Mouse (Mus musculus) lung, embryonic 16.5 days (tissue): ENCODE data around the gene Llgl1. TPM values are rescaled to one million over a fixed set of nuclear protein-coding genes. Genes with fewer than 3 reads are reported as not detected.

Source experiments
- ATAC-seq: fragments of 200-750 bp; cut with Nextera tagmentation; 2 replicates; pipeline ENCODE4 v1.8.0; 2017; ENCODE audit warnings: low read depth, mild to moderate bottlenecking, moderate library complexity
- H3K27ac ChIP-seq: fragments of 300-500 bp; sonication (generic); 2 replicates; pipeline ENCODE4 v1.5.1; 2014; ENCODE audit warnings: mild to moderate bottlenecking, control low read depth, low read length
- H3K27me3 ChIP-seq: fragments of 300-500 bp; sonication (generic); 2 replicates; pipeline ENCODE4 v1.6.1; 2014; ENCODE audit warnings: low read depth, low read length, mixed read lengths; ENCODE audit not compliant: control insufficient read depth, insufficient read depth
- H3K36me3 ChIP-seq: fragments of 300-500 bp; sonication (generic); 2 replicates; pipeline ENCODE4 v1.6.1; 2014; ENCODE audit warnings: low read length; ENCODE audit not compliant: control insufficient read depth, insufficient read depth
- H3K4me1 ChIP-seq: fragments of 300-500 bp; sonication (generic); replicated peaks from 2 replicates; pipeline ENCODE4 v1.6.1; 2014; ENCODE audit warnings: low read length, mixed read lengths; ENCODE audit not compliant: control insufficient read depth, insufficient read depth
- H3K4me2 ChIP-seq: fragments of 300-500 bp; sonication (generic); 2 replicates; pipeline ENCODE4 v1.6.1; 2014; ENCODE audit warnings: low read depth, low read length, control low read depth
- H3K4me3 ChIP-seq: fragments of 300-500 bp; sonication (generic); 2 replicates; pipeline ENCODE4 v1.5.1; 2014; ENCODE audit warnings: mild to moderate bottlenecking, low read length, control low read depth
- H3K9ac ChIP-seq: fragments of 300-500 bp; sonication (generic); 2 replicates; pipeline ENCODE4 v1.6.1; 2014; ENCODE audit warnings: low read length, control low read depth
- H3K9me3 ChIP-seq: fragments of 300-500 bp; sonication (generic); 2 replicates; pipeline ENCODE4 v1.6.1; 2016; ENCODE audit warnings: low read length; ENCODE audit not compliant: control insufficient read depth
- WGBS: fragments of 180-500 bp; shearing (Covaris S2); extraction: QIAGEN DNeasy Blood & Tissue Kit; methylation state at CpG from one replicate; pipeline ENCODE4 v1.1.7; 2014; 5-methylcytosine and 5-hydroxymethylcytosine counted together
- polyA plus RNA-seq: library from polyadenylated mRNA; unstranded; fragments of >200 nt; fragmentation: Nextera tagmentation; extraction: Ambion mirVana; gene quantifications from 2 replicates; pipeline ENCODE4 v1.2.1, GENCODE M21; 2015

The Llgl1 gene
- polyA plus RNA-seq = 51.3 TPM in 2 replicates

GRCm38 (mm10) chr11:60699524-60700075, at the start of gene Llgl1:
Llgl1 (plus strand) TSS chr11:60699723.
- Histone ChIP-seq H3K9ac (peak within 1 kb of the TSS; percentile 84), H3K36me3 (no peaks in the 10 kb centered on the region), H3K4me1 (peaks cover 19% of the 10 kb centered on the region), H3K9me3 (no peaks in the 10 kb centered on the region), H3K4me3 (peak within 1 kb of the TSS; percentile 72), H3K27ac (peak within 1 kb of the TSS; percentile 96), H3K4me2 (peak within 1 kb of the TSS; percentile 84), H3K27me3 (no peaks in the 10 kb centered on the region)
- ATAC-seq = peak; percentile 92
- under 1% methylated on average over 52 of the region's 73 CpGs for WGBS

GRCm38 (mm10) chr11:60696165-60696564, 3.4 kb upstream of the Llgl1 start:
- H3K9me3 ChIP-seq = no peaks in the 10 kb centered on the region
- H3K9ac ChIP-seq = no peak overlapping the region
- H3K36me3 ChIP-seq = no peaks in the 10 kb centered on the region
- peaks cover 16% of the 10 kb centered on the region for H3K4me1 ChIP-seq
- ATAC-seq = no peak
- H3K4me3 ChIP-seq = no peak overlapping the region
- H3K4me2 ChIP-seq = no peak overlapping the region
- H3K27me3 ChIP-seq = no peaks in the 10 kb centered on the region
- no peak overlapping the region for H3K27ac ChIP-seq
- 75% methylated on average over 1 of the region's 1 CpGs for WGBS

- no peak overlapping the region for H3K4me2 ChIP-seq
- H3K9ac ChIP-seq = no peak overlapping the region
- no peak overlapping the region for H3K27ac ChIP-seq
- H3K27me3 ChIP-seq = no peaks in the 10 kb centered on the region
- no peaks in the 10 kb centered on the region for H3K9me3 ChIP-seq
- H3K4me1 ChIP-seq = peaks cover 19% of the 10 kb centered on the region
- ATAC-seq = no peak
- no peaks in the 10 kb centered on the region for H3K36me3 ChIP-seq
- H3K4me3 ChIP-seq = no peak overlapping the region
- 71% methylated on average over 2 of the region's 2 CpGs for WGBS
Observed at GRCm38 (mm10) chr11:60697561-60697960, 2.0 kb upstream of the Llgl1 start.

GRCm38 (mm10) chr11:60698806-60699523, 558 bp upstream of the Llgl1 start:
- Histone ChIP-seq H3K36me3 (no peaks in the 10 kb centered on the region), H3K9me3 (no peaks in the 10 kb centered on the region), H3K4me1 (peaks cover 19% of the 10 kb centered on the region), H3K4me3 (peak overlapping the region; percentile 72), H3K9ac (peak overlapping the region; percentile 84), H3K27ac (peak overlapping the region; percentile 96), H3K27me3 (no peaks in the 10 kb centered on the region), H3K4me2 (peak overlapping the region; percentile 64)
- 4% methylated on average over 22 of the region's 22 CpGs for WGBS
- peak; percentile 72 for ATAC-seq

GRCm38 (mm10) chr11:60700320-60701185, 1.0 kb downstream of the Llgl1 start:
- WGBS = 20% methylated on average over 12 of the region's 12 CpGs
- H3K4me1 ChIP-seq = peaks cover 19% of the 10 kb centered on the region
- H3K27ac ChIP-seq = peak overlapping the region; percentile 96; the same call in 1 of the 2 replicates
- ATAC-seq = no peak
- H3K4me3 ChIP-seq = peak overlapping the region; percentile 72
- 0 out of 2 replicates have a peak, but pooled peaks cover 2% of the 10 kb centered on the region for H3K36me3 ChIP-seq
- peak overlapping the region; percentile 84 for H3K4me2 ChIP-seq
- no peaks in the 10 kb centered on the region for H3K9me3 ChIP-seq
- H3K27me3 ChIP-seq = no peaks in the 10 kb centered on the region
- H3K9ac ChIP-seq = peak overlapping the region; percentile 84

- 72% methylated on average over 3 of the region's 4 CpGs for WGBS
- no peak for ATAC-seq
- no peaks in the 10 kb centered on the region for H3K9me3 ChIP-seq
- no peaks in the 10 kb centered on the region for H3K27me3 ChIP-seq
- H3K4me2 ChIP-seq = no peak overlapping the region
- no peak overlapping the region for H3K27ac ChIP-seq
- no peak overlapping the region for H3K4me3 ChIP-seq
- H3K4me1 ChIP-seq = peaks cover 19% of the 10 kb centered on the region
- no peak overlapping the region for H3K9ac ChIP-seq
- H3K36me3 ChIP-seq = peaks cover 9% of the 10 kb centered on the region
Observed at GRCm38 (mm10) chr11:60701611-60702010, 2.1 kb downstream of the Llgl1 start.

- H3K4me3 ChIP-seq = no peak overlapping the region
- no peaks in the 10 kb centered on the region for H3K9me3 ChIP-seq
- 43% methylated on average over 4 of the region's 4 CpGs for WGBS
- no peak overlapping the region for H3K4me2 ChIP-seq
- no peak overlapping the region for H3K27ac ChIP-seq
- H3K9ac ChIP-seq = no peak overlapping the region
- H3K4me1 ChIP-seq = peaks cover 22% of the 10 kb centered on the region
- H3K36me3 ChIP-seq = peaks cover 16% of the 10 kb centered on the region
- ATAC-seq = no peak
- no peaks in the 10 kb centered on the region for H3K27me3 ChIP-seq
Observed at GRCm38 (mm10) chr11:60703131-60703530, 3.6 kb downstream of the Llgl1 start.

GRCm38 (mm10) chr11:60704023-60704880, 4.7 kb downstream of the Llgl1 start:
- H3K4me3 ChIP-seq = no peak overlapping the region
- H3K4me1 ChIP-seq = peaks cover 16% of the 10 kb centered on the region
- no peak overlapping the region for H3K4me2 ChIP-seq
- no peak overlapping the region for H3K9ac ChIP-seq
- no peak overlapping the region for H3K27ac ChIP-seq
- no peak for ATAC-seq
- 90% methylated on average over 19 of the region's 19 CpGs for WGBS
- no peaks in the 10 kb centered on the region for H3K9me3 ChIP-seq
- no peaks in the 10 kb centered on the region for H3K27me3 ChIP-seq
- H3K36me3 ChIP-seq = peaks cover 25% of the 10 kb centered on the region
